Mouse (Mus musculus) heart, embryonic 16.5 days (tissue): Measurements from ENCODE around the gene Tmbim4. TPM values are rescaled to one million over a fixed set of nuclear protein-coding genes. Genes with fewer than 3 reads are reported as not detected.

Experiments used
- ATAC-seq: fragments of 200-750 bp; cut with Nextera tagmentation; replicated peaks from 2 replicates; pipeline ENCODE4 v1.8.0; 2017; ENCODE audit warnings: moderate number of reproducible peaks; ENCODE audit not compliant: insufficient read depth, low FRiP score; ENCODE audit errors: extremely low read depth
- H3K27ac ChIP-seq: fragments of 300-500 bp; sonication (generic); 2 replicates; pipeline ENCODE4 v1.5.1; 2014; ENCODE audit warnings: mild to moderate bottlenecking, low read length, control low read depth, moderate library complexity
- H3K27me3 ChIP-seq: fragments of 300-500 bp; sonication (generic); 2 replicates; pipeline ENCODE4 v1.6.1; 2014; ENCODE audit warnings: low read length, mixed read lengths; ENCODE audit not compliant: control insufficient read depth, insufficient read depth
- H3K36me3 ChIP-seq: fragments of 300-500 bp; sonication (generic); 2 replicates; pipeline ENCODE4 v1.6.1; 2014; ENCODE audit not compliant: control insufficient read depth, insufficient read depth
- H3K4me1 ChIP-seq: fragments of 300-500 bp; sonication (generic); 2 replicates; pipeline ENCODE4 v1.6.1; 2014; ENCODE audit warnings: low read length, mixed read lengths; ENCODE audit not compliant: control insufficient read depth, insufficient read depth
- H3K4me2 ChIP-seq: fragments of 300-500 bp; sonication (generic); 2 replicates; pipeline ENCODE4 v1.6.1; 2014; ENCODE audit warnings: low read depth, mild to moderate bottlenecking, control low read depth, low read length
- H3K4me3 ChIP-seq: fragments of 300-500 bp; sonication (generic); 2 replicates; pipeline ENCODE4 v1.5.1; 2014; ENCODE audit warnings: mild to moderate bottlenecking, control low read depth, low read length
- H3K9ac ChIP-seq: fragments of 300-500 bp; sonication (generic); 2 replicates; pipeline ENCODE4 v1.6.1; 2014; ENCODE audit warnings: low read length, control low read depth
- H3K9me3 ChIP-seq: fragments of 300-500 bp; sonication (generic); replicated peaks from 2 replicates; pipeline ENCODE4 v1.6.1; 2016; ENCODE audit warnings: low read length; ENCODE audit not compliant: control insufficient read depth
- WGBS: fragments of 180-500 bp; shearing (Covaris S2); extraction: QIAGEN DNeasy Blood & Tissue Kit; methylation state at CpG from one replicate; pipeline ENCODE4 v1.1.7; 2014; 5-methylcytosine and 5-hydroxymethylcytosine counted together
- polyA plus RNA-seq: library from polyadenylated mRNA; unstranded; fragments of >200 nt; fragmentation: Nextera tagmentation; extraction: Ambion mirVana; gene quantifications from 2 replicates; pipeline ENCODE4 v1.2.1, GENCODE M21; 2015

Gene Tmbim4
- polyA plus RNA-seq, 1 experiment from 2014 or later, result 120 TPM

DNA sequence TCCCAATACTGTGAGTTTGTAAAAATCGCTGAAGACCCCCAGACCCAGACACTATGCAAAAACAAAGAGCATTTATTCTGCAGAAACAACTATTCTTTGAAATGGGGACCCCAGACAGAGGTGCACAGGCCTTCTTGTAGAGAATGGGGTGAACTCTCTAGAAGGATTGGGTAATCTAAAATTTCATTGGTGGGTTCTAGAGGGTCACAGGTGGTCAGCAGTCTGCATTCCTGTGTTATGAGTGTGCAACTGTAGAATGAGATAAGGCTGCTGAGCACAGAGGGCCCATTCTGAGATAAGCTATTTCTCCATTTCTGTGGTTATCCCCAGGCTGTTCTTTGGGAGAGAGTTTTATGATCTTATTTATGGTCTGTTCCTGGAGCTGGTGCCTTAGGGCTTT lies 33.3 kb upstream of the Tmbim4 start:
- no peaks in the 10 kb centered on the region for H3K36me3 ChIP-seq
- 76% methylated on average over 1 of the region's 1 CpGs for WGBS
- H3K4me3 ChIP-seq, result no peak overlapping the region
- no peak overlapping the region for H3K4me2 ChIP-seq
- ATAC-seq, result no peak
- H3K27ac ChIP-seq, result no peak overlapping the region
- no peaks in the 10 kb centered on the region for H3K4me1 ChIP-seq
- no peaks in the 10 kb centered on the region for H3K9me3 ChIP-seq
- H3K27me3 ChIP-seq, result no peaks in the 10 kb centered on the region
- H3K9ac ChIP-seq, result no peak overlapping the region

DNA sequence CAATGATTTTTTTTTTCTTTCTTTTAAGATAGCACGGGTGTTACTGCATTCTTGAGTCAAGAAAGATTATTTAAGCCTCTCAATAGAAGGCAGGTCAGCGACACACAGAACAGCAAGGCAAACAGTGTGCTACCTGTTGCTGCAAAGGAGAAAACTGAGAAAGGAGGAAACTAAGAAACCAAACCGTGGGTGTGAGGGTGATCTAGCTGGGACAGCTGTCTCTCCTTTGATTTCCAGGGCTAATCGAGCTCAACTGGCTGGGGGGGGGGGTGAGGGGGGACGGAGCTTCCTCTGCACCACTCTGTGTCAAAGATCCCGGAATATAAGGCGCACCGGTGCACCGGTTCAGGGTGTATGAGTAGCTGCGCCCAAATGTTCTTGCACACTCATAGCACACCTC lies 32.3 kb upstream of the Tmbim4 start:
- Histone ChIP-seq H3K27ac (no peak overlapping the region), H3K9me3 (no peaks in the 10 kb centered on the region), H3K9ac (no peak overlapping the region), H3K4me1 (no peaks in the 10 kb centered on the region), H3K4me2 (no peak overlapping the region), H3K36me3 (no peaks in the 10 kb centered on the region), H3K4me3 (no peak overlapping the region), H3K27me3 (no peaks in the 10 kb centered on the region)
- 41% methylated on average over 10 of the region's 10 CpGs for WGBS
- no peak for ATAC-seq

DNA sequence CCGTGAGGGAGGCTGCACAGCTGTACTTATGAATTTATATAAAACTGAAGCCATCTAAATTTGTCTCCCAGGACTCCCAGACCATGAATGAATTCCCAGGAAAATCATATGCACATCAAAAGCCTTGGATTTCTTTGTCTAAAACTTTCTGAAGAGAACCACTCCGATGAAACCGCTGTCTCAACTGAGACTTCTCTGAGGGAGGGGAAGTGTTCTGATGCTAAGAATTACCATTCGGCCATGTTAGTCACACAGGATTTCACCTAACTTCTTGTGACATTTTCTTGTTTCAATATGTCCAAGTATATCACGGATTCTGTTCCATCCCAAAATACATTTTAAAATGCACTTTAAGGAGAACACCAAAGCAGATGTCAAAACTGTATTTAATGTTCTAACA lies 31.5 kb upstream of the Tmbim4 start:
- Histone ChIP-seq H3K4me3 (no peak overlapping the region), H3K27me3 (no peaks in the 10 kb centered on the region), H3K4me1 (no peaks in the 10 kb centered on the region), H3K36me3 (no peaks in the 10 kb centered on the region), H3K27ac (no peak overlapping the region), H3K9ac (no peak overlapping the region), H3K4me2 (no peak overlapping the region), H3K9me3 (no peaks in the 10 kb centered on the region)
- no peak for ATAC-seq
- WGBS, result 74% methylated on average over 5 of the region's 5 CpGs

DNA sequence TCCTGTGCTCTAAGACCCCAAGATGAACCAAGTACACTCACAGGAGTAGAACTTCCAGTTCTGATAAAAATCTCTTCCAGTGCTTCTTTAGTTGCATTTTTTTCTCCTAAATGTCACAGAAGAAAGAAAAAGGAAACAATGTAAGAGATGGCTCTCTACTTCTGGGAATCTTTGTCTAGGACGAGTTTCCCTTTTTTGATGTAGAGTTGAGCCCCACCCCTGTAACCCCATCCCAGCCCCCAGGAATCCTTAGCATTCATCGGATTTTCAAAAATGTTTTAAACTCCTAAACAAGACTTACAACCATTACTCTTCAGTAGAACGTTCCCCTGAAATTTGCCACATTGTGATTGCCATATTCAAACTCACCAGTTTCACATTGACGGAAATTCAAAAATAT lies 31.1 kb upstream of the Tmbim4 start:
- Histone ChIP-seq H3K36me3 (no peaks in the 10 kb centered on the region), H3K4me2 (no peak overlapping the region), H3K4me3 (no peak overlapping the region), H3K9ac (no peak overlapping the region), H3K4me1 (no peaks in the 10 kb centered on the region), H3K27me3 (no peaks in the 10 kb centered on the region), H3K27ac (no peak overlapping the region), H3K9me3 (no peaks in the 10 kb centered on the region)
- 71% methylated on average over 4 of the region's 4 CpGs for WGBS
- ATAC-seq, result no peak

DNA sequence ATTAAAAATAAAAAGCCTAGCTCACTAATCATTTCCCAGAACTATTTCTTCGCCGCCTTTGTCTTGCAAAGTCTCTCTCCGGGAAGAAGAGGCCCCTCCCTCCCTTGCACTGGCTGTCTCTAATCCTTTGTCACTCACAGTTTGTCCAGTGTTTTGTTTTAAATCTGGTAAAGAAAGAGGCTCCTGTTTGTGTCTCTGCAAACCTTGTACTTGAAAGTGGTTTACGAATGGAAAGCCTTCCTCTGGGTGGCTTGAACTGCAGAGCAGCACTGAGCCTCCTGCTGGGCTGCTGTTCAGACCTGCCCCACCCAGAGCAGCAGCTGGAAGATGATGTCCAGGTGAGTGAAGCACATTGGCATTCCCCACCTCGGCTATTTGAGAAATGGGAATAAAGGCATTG lies 30.1 kb upstream of the Tmbim4 start:
- H3K9me3 ChIP-seq, result no peaks in the 10 kb centered on the region
- H3K27ac ChIP-seq, result no peak overlapping the region
- H3K9ac ChIP-seq, result no peak overlapping the region
- no peaks in the 10 kb centered on the region for H3K4me1 ChIP-seq
- H3K4me2 ChIP-seq, result no peak overlapping the region
- no peaks in the 10 kb centered on the region for H3K27me3 ChIP-seq
- 54% methylated on average over 5 of the region's 5 CpGs for WGBS
- no peak overlapping the region for H3K4me3 ChIP-seq
- no peak for ATAC-seq
- no peaks in the 10 kb centered on the region for H3K36me3 ChIP-seq

DNA sequence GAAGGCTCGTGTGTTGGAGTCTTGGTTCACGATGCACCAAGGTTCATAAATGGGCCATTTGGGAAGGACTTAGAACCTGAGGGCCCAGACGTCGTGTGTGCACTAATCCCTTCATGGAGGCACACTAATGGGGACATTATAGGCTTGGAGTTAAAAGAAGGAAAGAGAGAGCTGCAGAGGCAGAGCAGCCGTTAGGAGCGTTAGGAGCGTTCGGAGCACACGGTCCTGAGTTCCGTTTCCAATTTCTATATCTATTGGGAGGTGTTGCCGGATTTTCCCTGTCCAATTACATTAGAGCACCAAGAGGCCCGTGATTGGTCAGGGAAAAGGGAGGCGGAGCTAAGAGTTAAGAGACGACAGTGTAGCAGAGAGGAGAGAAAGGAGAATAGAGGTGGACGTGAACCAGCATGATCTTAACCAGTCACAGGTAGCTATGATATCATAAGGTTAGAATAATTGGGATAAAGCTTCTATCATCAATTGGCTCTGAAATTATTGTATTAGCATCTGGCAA lies 27.1 kb upstream of the Tmbim4 start:
- no peak overlapping the region for H3K27ac ChIP-seq
- H3K27me3 ChIP-seq, result no peaks in the 10 kb centered on the region
- no peaks in the 10 kb centered on the region for H3K9me3 ChIP-seq
- ATAC-seq, result no peak
- H3K9ac ChIP-seq, result no peak overlapping the region
- H3K36me3 ChIP-seq, result no peaks in the 10 kb centered on the region
- H3K4me1 ChIP-seq, result no peaks in the 10 kb centered on the region
- 79% methylated on average over 15 of the region's 15 CpGs for WGBS
- H3K4me2 ChIP-seq, result no peak overlapping the region
- no peak overlapping the region for H3K4me3 ChIP-seq

DNA sequence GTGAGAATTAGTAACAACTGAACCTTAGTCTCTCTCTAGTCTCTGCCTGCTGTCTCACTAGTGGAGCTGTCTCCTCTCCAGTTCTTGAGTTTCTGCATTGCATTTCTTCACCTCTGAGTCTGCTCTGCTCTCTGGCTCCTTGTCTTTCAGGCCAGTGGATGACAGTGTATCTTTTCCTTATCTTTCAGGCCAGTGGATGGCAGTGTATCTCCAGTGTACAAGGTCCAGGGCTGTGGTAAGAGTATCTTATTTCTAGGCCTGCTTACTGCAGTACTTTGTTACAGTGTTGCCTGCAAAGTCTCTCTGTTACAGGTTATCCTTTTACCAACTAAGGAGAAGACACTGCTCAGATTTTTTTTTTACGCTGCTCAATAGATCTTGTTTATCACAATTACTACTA lies 18.5 kb upstream of the Tmbim4 start:
- no peak overlapping the region for H3K9ac ChIP-seq
- 79% methylated on average over 1 of the region's 1 CpGs for WGBS
- H3K27me3 ChIP-seq, result no peaks in the 10 kb centered on the region
- no peaks in the 10 kb centered on the region for H3K36me3 ChIP-seq
- peaks cover 5% of the 10 kb centered on the region; the same call in 1 of the 2 replicates for H3K9me3 ChIP-seq
- H3K4me2 ChIP-seq, result no peak overlapping the region
- no peak overlapping the region for H3K27ac ChIP-seq
- H3K4me1 ChIP-seq, result no peaks in the 10 kb centered on the region
- ATAC-seq, result no peak
- H3K4me3 ChIP-seq, result no peak overlapping the region

DNA sequence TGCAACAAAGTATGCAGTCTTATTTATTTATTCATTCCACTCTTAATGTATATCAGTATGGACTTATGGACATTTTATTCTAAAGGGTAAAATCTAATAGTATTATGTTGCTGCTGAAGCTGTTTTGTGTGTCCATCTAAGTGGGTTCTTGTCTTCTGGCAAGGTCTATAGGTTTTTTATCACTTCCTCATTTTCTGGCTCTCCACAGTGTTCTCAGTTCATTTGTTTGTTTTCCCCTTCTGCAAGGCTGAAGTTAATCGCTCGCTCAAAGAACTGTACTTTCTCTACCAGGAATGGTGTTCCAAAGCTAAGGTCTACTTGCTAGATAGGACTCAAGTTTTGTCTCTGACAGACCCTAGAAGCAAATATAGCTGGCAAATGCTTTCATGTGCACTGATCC lies 18.0 kb upstream of the Tmbim4 start:
- H3K4me1 ChIP-seq, result no peaks in the 10 kb centered on the region
- no peak overlapping the region for H3K4me2 ChIP-seq
- no peak for ATAC-seq
- H3K9me3 ChIP-seq, result peaks cover 5% of the 10 kb centered on the region; the same call in 1 of the 2 replicates
- no peak overlapping the region for H3K4me3 ChIP-seq
- no peak overlapping the region for H3K9ac ChIP-seq
- WGBS, result 73% methylated on average over 2 of the region's 2 CpGs
- no peak overlapping the region for H3K27ac ChIP-seq
- H3K36me3 ChIP-seq, result no peaks in the 10 kb centered on the region
- no peaks in the 10 kb centered on the region for H3K27me3 ChIP-seq

DNA sequence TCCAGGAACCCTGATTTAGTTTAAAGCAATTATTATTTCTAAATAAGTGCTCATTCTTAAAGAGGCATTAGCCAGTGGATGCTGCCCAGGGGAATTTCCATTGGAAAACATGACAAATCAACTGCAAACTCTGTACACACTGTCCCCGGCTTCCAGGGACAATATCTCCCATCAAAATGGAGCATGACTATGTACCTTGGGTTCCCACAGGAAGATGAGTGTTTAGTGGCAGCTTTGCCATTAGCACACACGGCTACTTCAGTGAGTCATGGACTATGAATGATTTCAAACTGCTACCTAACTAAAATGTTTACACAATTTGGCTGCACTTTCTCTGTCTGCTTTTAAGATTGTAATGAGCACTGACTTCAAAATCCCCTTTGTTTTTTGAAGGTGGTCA lies 12.9 kb upstream of the Tmbim4 start:
- no peak for ATAC-seq
- no peaks in the 10 kb centered on the region for H3K4me1 ChIP-seq
- no peak overlapping the region for H3K4me2 ChIP-seq
- 51% methylated on average over 2 of the region's 2 CpGs for WGBS
- no peak overlapping the region for H3K4me3 ChIP-seq
- no peak overlapping the region for H3K27ac ChIP-seq
- H3K27me3 ChIP-seq, result no peaks in the 10 kb centered on the region
- H3K9me3 ChIP-seq, result peaks cover 2% of the 10 kb centered on the region; the same call in 1 of the 2 replicates
- no peak overlapping the region for H3K9ac ChIP-seq
- no peaks in the 10 kb centered on the region for H3K36me3 ChIP-seq
